Mouse (Mus musculus) heart, postnatal 0 days (tissue): ENCODE measurements around the gene Olfr961. TPM values are rescaled to one million over a fixed set of nuclear protein-coding genes. Genes with fewer than 3 reads are reported as not detected.

Experiments used
- ATAC-seq: fragments of 200-750 bp; cut with Nextera tagmentation; 2 replicates; pipeline ENCODE4 v1.8.0; 2017; ENCODE audit warnings: low read depth, moderate number of reproducible peaks, moderate library complexity; ENCODE audit not compliant: insufficient read depth
- DNase-seq: peaks from one replicate; pipeline ENCODE4 v3.0.0-alpha.2; 2016; ENCODE audit warnings: low spot score
- H3K27ac ChIP-seq: fragments of 300-500 bp; sonication (generic); 2 replicates; pipeline ENCODE4 v1.5.1; 2014; ENCODE audit warnings: low read depth, mild to moderate bottlenecking
- H3K27me3 ChIP-seq: fragments of 300-500 bp; sonication (generic); 2 replicates; pipeline ENCODE4 v1.6.1; 2014; ENCODE audit warnings: low read length, mixed read lengths; ENCODE audit not compliant: control insufficient read depth, insufficient read depth
- H3K36me3 ChIP-seq: fragments of 300-500 bp; sonication (generic); replicated peaks from 2 replicates; pipeline ENCODE4 v1.6.1; 2014; ENCODE audit warnings: low read length, mixed read lengths; ENCODE audit not compliant: control insufficient read depth, insufficient read depth
- H3K4me1 ChIP-seq: fragments of 300-500 bp; sonication (generic); 2 replicates; pipeline ENCODE4 v1.6.1; 2014; ENCODE audit warnings: antibody characterized with exemption; ENCODE audit not compliant: control insufficient read depth, insufficient read depth
- H3K4me2 ChIP-seq: fragments of 300-500 bp; sonication (generic); 2 replicates; pipeline ENCODE4 v1.6.1; 2014; ENCODE audit warnings: low read depth, mild to moderate bottlenecking, low read length, moderate library complexity
- H3K4me3 ChIP-seq: fragments of 300-500 bp; sonication (generic); 2 replicates; pipeline ENCODE4 v1.5.1; 2014; ENCODE audit warnings: low read depth, low read length
- H3K9ac ChIP-seq: fragments of 300-500 bp; sonication (generic); replicated peaks from 2 replicates; pipeline ENCODE4 v1.6.1; 2014; ENCODE audit warnings: low read depth, low read length, mixed read lengths
- H3K9me3 ChIP-seq: fragments of 300-500 bp; sonication (generic); replicated peaks from 2 replicates; pipeline ENCODE4 v1.6.1; 2016; ENCODE audit warnings: low read length; ENCODE audit not compliant: control insufficient read depth
- CTCF ChIP-seq: IDR thresholded peaks from 2 replicates; pipeline ENCODE4 v1.5.1; 2016; ENCODE audit warnings: antibody characterized with exemption, control low read depth, low read depth
- EP300 ChIP-seq: IDR thresholded peaks from 2 replicates; pipeline ENCODE4 v1.6.1; 2016; ENCODE audit warnings: antibody characterized with exemption, low read depth
- WGBS: fragments of 180-500 bp; shearing (Covaris S2); extraction: QIAGEN DNeasy Blood & Tissue Kit; methylation state at CpG from one replicate; pipeline ENCODE4 v1.1.7; 2014; 5-methylcytosine and 5-hydroxymethylcytosine counted together
- polyA plus RNA-seq: library from polyadenylated mRNA; unstranded; fragments of >200 nt; fragmentation: Nextera tagmentation; extraction: Ambion mirVana; gene quantifications from 2 replicates; pipeline ENCODE4 v1.2.1, GENCODE M21; 2015
- total RNA-seq: library from RNA; depleted of rRNA; stranded (reverse); fragments of >200 nt; gene quantifications from 2 replicates; pipeline ENCODE4 v1.2.3, GENCODE M21; 2014; ENCODE audit warnings: low replicate concordance; rRNA removed

Gene Olfr961
- total RNA-seq = not detected in 2 replicates
- polyA plus RNA-seq = not detected in 2 replicates

DNA sequence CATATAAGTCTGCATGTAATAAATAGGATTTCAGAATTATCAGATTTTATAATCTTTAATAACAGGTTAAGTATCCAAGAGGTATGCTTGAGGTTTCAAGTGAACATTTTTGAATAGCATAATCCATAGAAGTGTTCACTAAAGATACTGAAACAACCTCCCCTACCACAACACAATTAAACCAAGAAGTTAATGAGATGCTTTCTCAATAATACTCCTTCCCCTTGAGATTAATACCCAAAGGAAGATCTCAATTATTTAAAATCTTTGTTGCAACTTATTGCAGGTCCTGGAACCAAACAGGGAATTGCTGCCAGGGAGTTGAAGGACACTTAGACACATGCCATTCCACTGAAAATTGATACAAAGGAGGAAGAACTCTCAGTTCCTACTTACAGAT lies at the start of gene Olfr961:
Olfr961 (plus strand) TSS at position 301 of the 400 bp plus-strand sequence.
- DNase-seq = no peak
- Histone ChIP-seq H3K4me3 (no peak within 1 kb of the TSS), H3K4me1 (no peaks in the 10 kb centered on the region), H3K4me2 (no peak within 1 kb of the TSS), H3K36me3 (no peaks in the 10 kb centered on the region), H3K27ac (no peak within 1 kb of the TSS), H3K9ac (no peak within 1 kb of the TSS), H3K27me3 (no peaks in the 10 kb centered on the region), H3K9me3 (no peaks in the 10 kb centered on the region)
- TF ChIP-seq EP300 (no peak), CTCF (no peak)
- ATAC-seq = no peak

DNA sequence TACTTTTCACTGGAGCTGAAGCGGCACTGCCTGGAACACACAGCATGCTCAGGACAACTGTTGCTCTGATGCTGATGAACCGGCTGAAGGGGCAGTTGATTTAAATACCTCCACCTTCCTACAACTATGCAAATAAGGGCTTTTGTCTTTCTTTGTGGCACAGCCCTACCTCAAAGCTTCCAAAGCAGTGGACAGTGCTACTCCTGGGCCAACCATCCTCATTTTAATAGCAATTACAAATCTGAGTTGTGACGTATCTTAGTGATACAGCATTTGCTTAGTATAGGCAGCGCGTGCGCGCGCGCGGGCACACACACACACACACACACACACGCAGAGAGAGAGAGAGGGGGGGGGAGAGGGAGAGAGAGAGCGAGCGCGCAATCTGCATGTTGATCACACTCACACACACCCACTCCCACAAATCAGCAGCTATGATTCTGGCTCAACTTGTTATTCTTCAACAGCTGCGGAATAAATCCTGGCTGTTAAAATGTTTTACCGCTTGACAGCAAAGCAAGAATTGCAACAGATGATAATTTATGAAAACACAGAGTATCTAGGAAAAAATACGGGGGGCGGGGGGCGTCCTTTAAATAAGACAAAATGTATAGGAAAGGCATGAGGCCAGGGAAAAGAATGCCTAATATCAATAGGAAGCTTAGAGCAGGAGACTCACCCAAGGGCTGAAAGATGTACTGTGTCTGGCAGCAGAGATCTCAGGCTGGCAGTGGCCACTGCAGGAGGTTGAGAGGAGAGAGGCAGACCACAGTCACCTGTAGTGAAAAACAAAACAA lies 42.2 kb upstream of the Olfr961 start:
- Histone ChIP-seq H3K27me3 (no peaks in the 10 kb centered on the region), H3K4me2 (peak overlapping the region; percentile 93), H3K4me1 (peaks cover 6% of the 10 kb centered on the region; the same call in 1 of the 2 replicates), H3K36me3 (no peaks in the 10 kb centered on the region), H3K4me3 (peak overlapping the region; percentile 47), H3K9me3 (no peaks in the 10 kb centered on the region), H3K9ac (peak overlapping the region; percentile 26; the same call in 1 of the 2 replicates), H3K27ac (no peak overlapping the region)
- 1% methylated on average over 19 of the region's 19 CpGs for WGBS
- DNase-seq (no peak), ATAC-seq (peak; percentile 47; the same call in 1 of the 2 replicates)
- TF ChIP-seq CTCF (no peak), EP300 (no peak)

DNA sequence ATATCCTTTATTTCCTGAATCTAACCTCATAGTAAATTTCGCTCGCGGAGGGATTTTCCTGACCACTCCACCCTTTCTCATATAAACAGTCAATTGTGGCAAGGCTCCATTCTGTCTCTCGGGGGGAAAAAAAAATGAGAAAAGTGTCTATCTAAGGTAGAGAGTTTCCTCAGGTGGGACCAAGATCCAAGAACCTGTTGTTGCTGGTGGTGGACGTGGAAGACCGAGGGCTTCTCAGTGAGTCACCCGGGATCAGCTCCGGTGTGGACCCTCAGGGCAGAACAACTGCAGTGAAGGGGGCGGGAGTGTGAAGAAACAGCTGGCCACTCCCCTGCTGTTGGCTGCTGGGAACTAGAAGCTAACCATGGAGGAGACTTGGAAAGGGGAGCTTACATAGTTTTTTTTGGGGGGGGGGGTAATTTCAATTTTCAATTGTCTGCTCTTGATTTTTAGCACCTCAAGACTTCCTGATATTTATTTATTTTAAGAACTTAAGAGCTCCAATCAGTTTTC lies 41.5 kb upstream of the Olfr961 start:
- Histone ChIP-seq H3K9ac (peak overlapping the region; percentile 42; the same call in 1 of the 2 replicates), H3K36me3 (no peaks in the 10 kb centered on the region)

DNA sequence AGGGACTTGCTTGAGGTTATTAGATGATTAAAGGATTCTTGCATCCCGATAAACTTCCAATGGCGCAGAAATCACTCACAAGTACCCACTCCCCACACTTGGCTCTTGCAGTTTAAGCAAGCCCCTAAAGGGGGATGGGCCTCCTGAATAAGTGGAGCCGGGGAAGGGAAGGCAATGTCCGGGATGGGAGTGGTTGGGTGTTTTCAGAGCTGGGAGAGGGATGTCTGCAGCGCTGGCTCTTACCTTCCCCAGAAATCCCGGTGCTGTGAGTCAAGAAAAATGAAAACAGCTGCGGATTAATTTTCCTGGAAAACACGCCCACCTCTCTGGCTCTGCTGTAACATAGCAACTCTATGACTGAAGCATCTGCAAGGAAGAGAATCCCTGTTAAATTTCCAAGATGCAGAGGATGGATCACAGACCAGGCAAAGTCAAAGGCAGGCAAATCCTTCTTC lies 40.9 kb upstream of the Olfr961 start, which contains the start of gene AW551984:
AW551984 (minus strand) TSS at position 405 of the 455 bp plus-strand sequence.
- H3K27ac ChIP-seq = no peak within 1 kb of the TSS

More for the DNA sequence above, 41.5 kb upstream of the Olfr961 start:
- peak; percentile 47 for ATAC-seq
- DNase-seq = no peak
- Histone ChIP-seq H3K9me3 (no peaks in the 10 kb centered on the region), H3K4me3 (peak overlapping the region; percentile 47), H3K27me3 (no peaks in the 10 kb centered on the region), H3K4me2 (peak overlapping the region; percentile 93), H3K27ac (no peak overlapping the region), H3K4me1 (peaks cover 6% of the 10 kb centered on the region; the same call in 1 of the 2 replicates)
- TF ChIP-seq EP300 (no peak), CTCF (no peak)
- 0% methylated on average over 9 of the region's 9 CpGs for WGBS

DNA sequence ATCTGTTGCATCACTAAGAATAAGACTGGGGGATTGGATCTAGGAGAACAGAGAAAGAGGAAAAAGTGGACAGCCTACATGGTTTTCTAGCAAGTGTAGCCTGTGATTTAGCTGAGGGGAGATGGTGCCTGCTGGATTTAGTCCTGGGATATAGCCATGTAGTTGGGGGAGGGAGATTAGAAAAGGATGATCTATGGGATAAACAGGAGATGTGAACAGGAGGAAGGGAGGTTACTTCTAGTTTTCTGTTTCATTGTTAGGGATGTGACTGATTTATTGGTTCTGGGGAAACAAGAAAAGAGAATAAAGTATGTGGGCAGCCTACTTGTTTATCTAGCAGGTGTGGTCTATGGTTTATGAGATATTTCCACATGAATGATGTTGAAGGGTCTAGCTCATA lies 36.4 kb upstream of the Olfr961 start:
- no peaks in the 10 kb centered on the region for H3K9me3 ChIP-seq
- no peaks in the 10 kb centered on the region for H3K36me3 ChIP-seq
- no peak for TF ChIP-seq CTCF
- TF ChIP-seq EP300 = no peak
- peaks cover 6% of the 10 kb centered on the region; the same call in 1 of the 2 replicates for H3K4me1 ChIP-seq
- H3K9ac ChIP-seq = no peak overlapping the region
- no peak overlapping the region for H3K4me2 ChIP-seq
- H3K27ac ChIP-seq = no peak overlapping the region
- ATAC-seq (no peak), DNase-seq (no peak)
- H3K4me3 ChIP-seq = no peak overlapping the region
- no peaks in the 10 kb centered on the region for H3K27me3 ChIP-seq

More for the DNA sequence above, 40.9 kb upstream of the Olfr961 start, which contains the start of gene AW551984:
- H3K4me1 ChIP-seq = peaks cover 6% of the 10 kb centered on the region; the same call in 1 of the 2 replicates
- DNase-seq (no peak), ATAC-seq (0 out of 2 replicates have a peak, but pooled peaks have one; percentile 39)
- H3K4me2 ChIP-seq = peak within 1 kb of the TSS; percentile 93
- TF ChIP-seq EP300 = no peak
- TF ChIP-seq CTCF = no peak
- peak within 1 kb of the TSS; percentile 47 for H3K4me3 ChIP-seq
- H3K36me3 ChIP-seq = no peaks in the 10 kb centered on the region
- WGBS = 2% methylated on average over 8 of the region's 8 CpGs
- no peaks in the 10 kb centered on the region for H3K9me3 ChIP-seq
- H3K9ac ChIP-seq = peak within 1 kb of the TSS; percentile 42
- no peaks in the 10 kb centered on the region for H3K27me3 ChIP-seq
